Mouse (Mus musculus): Measurements from ENCODE around the gene Padi4.

Gene Padi4

GRCm38 (mm10) chr4:140731654-140732053 lies 42.4 kb downstream of the Padi4 start:
- DNase-seq = no peak

GRCm38 (mm10) chr4:140726907-140727306 lies 47.1 kb downstream of the Padi4 start:
- DNase-seq = no peak

- DNase-seq = no peak
Observed at GRCm38 (mm10) chr4:140724739-140725138, 49.3 kb downstream of the Padi4 start.

GRCm38 (mm10) chr4:140723801-140724200 lies 50.2 kb downstream of the Padi4 start:
- peak; percentile 14 for DNase-seq

- no peak for DNase-seq
Observed at GRCm38 (mm10) chr4:140723192-140723591, 50.8 kb downstream of the Padi4 start.

GRCm38 (mm10) chr4:140722710-140723109 lies 51.3 kb downstream of the Padi4 start:
- no peak for DNase-seq

- DNase-seq = no peak
Observed at GRCm38 (mm10) chr4:140721968-140722490, 52.0 kb downstream of the Padi4 start.

- no peak for DNase-seq
Observed at GRCm38 (mm10) chr4:140720091-140720490, 53.9 kb downstream of the Padi4 start.

- DNase-seq = no peak
Observed at GRCm38 (mm10) chr4:140718436-140718835, 55.6 kb downstream of the Padi4 start.

GRCm38 (mm10) chr4:140716994-140717393 lies 57.0 kb downstream of the Padi4 start:
- no peak for DNase-seq

GRCm38 (mm10) chr4:140714586-140714985 lies 59.5 kb downstream of the Padi4 start:
- DNase-seq = no peak

- DNase-seq = peak; percentile 92
Observed at GRCm38 (mm10) chr4:140713480-140714365, 60.3 kb downstream of the Padi4 start.

GRCm38 (mm10) chr4:140711360-140711759 lies 62.7 kb downstream of the Padi4 start:
- no peak for DNase-seq

- no peak for DNase-seq
Observed at GRCm38 (mm10) chr4:140710781-140711180, 63.3 kb downstream of the Padi4 start.

GRCm38 (mm10) chr4:140709617-140710016 lies 64.4 kb downstream of the Padi4 start:
- DNase-seq = no peak

- DNase-seq = no peak
Observed at GRCm38 (mm10) chr4:140709111-140709510, 64.9 kb downstream of the Padi4 start.

- no peak for DNase-seq
Observed at GRCm38 (mm10) chr4:140708297-140708927, 65.6 kb downstream of the Padi4 start.

- DNase-seq = no peak
Observed at GRCm38 (mm10) chr4:140707615-140708014, 66.4 kb downstream of the Padi4 start.

GRCm38 (mm10) chr4:140704166-140704565 lies 69.9 kb downstream of the Padi4 start:
- DNase-seq = peak; percentile 32

- DNase-seq = no peak
Observed at GRCm38 (mm10) chr4:140703636-140704035, 70.4 kb downstream of the Padi4 start.

GRCm38 (mm10) chr4:140702611-140703327 lies 71.3 kb downstream of the Padi4 start:
- DNase-seq = peak; percentile 93

GRCm38 (mm10) chr4:140701716-140702561 lies 72.1 kb downstream of the Padi4 start:
- DNase-seq = peak; percentile 57

Data from kidney, postnatal 14 days (tissue).